Mouse (Mus musculus): ENCODE data around the gene Slc22a1.
"Not testable (repeated sequence)": the region's sequence is repeated elsewhere in the genome, so short reads cannot be mapped to it uniquely, and the experiment has no call there.

Slc22a1 gene

DNA sequence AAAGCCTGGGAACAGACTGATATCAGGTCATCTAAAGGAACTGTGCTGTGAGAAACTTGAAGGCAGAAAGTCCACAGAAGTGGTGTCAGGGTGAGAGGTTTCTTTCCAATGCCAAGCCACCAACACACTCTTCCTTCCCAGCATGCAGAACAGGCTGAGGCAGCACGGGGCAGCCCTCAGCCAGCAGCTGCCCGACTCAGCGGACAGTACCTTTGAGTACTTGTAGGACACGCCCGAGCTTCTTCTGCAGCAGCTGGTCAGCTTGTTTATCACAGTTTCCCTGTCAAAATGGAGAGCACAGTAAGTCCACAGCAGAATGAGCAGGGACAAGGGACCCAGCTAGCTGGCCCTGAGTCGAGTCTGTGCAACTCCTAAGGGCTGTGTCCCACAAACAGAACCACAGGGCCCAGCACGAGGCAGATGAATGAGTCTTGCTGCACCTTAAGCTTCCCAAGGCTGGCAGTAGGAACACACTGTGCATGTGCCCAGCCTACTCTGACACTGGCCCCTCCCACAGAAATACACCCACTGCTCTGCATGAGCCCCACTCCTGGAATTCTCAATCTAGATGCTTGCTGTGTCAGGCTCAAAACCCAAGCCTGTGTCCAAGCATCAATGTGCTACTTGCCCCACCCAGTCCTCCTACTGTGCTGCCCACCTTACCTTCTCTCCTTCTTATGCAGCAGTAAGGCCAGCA, 9.4 kb upstream of the Slc22a1 start:
- DNase-seq (ENCODE audit: extremely low spot score, low spot score): no peak

DNA sequence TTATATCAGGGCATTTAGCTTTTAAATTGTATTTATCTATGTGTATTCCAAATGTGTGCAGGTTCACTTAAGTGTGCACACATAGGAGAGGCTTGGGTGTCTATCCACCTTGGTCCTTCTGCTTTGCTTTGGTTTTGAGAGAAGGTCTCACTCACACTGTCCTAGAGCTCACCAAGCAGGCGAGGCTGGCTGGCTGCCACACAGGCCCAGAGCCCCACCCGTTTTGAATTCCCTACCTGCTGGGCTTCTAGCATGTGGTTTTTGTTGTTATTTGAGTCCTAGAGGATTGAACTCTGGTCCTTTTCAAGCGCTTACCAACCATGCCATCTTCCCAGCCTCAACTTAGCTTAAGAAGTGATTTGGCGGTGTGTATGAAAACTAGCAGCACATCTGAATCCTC, 8.8 kb upstream of the Slc22a1 start:
- no peak for DNase-seq (ENCODE audit: extremely low spot score, low spot score)

DNA sequence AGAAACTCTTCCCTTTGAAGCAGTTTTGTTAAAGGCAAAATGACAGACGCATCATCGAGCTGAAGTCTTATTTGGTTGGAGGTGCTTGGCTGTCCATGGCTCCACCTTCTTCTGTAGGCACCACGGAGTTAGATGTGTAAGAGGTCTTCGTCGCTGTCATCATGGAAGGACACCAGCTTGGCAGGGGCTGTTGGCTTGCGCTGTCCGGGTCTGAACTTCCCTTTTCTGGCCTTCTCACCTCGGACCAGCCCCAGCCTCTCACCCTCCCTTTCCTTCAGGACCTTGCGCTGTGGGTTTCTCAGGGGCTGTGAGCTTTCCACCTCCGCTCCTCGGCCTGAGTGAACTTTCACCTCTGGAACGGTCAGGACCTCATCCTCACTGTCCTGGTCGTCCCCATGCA, 8.0 kb upstream of the Slc22a1 start:
- no peak for DNase-seq (ENCODE audit: extremely low spot score, low spot score)

DNA sequence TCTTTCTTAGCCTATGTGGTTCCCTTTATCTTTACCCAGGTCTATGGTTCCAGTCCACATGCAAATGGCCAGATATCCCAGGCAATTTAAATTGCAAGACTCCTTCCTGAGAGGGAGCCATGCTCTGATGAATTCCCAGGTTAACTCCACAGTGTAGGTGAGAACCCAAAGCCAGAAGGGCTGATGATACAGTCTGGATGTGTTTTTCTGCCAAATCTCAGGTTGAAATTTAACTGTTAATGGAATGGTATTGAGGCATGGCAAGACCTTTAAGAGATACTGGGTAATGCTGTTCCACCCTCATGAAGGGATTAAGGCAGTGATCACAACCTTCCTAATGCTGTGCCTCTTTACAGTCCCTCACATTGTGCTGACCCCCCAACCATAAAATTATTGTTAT, 2.6 kb upstream of the Slc22a1 start:
- DNase-seq (ENCODE audit: extremely low spot score, low spot score): no peak

DNA sequence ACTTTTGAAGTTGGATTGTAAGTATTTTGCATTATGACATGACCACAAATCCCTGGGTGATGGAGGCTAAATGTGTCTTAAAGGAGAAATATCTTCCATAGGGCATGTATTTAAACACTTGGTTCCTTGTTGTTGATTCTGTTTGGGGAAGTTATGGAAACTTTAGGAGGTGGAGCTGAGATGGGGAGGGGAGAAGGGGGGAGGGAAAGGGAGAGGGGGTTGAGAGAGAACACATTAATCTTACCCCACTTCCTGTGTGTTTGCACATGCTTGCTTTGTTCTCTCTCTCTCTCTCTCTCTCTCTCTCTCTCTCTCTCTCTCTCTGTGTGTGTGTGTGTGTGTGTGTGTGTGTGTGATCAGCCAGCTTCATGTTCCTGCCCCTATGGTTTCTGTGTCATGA, 1.5 kb upstream of the Slc22a1 start:
- no peak for DNase-seq (ENCODE audit: extremely low spot score, low spot score)

DNA sequence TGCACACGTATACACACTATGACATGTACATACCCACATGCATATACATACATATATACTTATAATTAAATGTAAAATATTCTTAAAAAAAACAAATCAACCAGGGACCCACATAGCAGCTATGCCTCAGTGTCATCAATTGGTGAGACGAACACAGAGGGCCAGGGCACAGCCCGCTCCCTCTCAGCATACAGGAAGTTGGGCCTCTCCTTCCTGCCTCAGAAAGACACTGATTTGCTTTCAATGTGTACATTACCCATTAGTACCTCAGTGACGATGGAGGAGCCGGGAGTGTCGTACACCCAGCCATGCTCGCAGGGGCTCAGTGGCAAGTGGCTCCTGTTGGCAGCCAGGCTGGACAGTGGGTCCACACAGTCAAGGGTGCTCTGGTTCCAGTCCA, 649 bp downstream of the Slc22a1 start:
- not testable (repeated sequence) for DNase-seq (ENCODE audit: extremely low spot score, low spot score)

DNA sequence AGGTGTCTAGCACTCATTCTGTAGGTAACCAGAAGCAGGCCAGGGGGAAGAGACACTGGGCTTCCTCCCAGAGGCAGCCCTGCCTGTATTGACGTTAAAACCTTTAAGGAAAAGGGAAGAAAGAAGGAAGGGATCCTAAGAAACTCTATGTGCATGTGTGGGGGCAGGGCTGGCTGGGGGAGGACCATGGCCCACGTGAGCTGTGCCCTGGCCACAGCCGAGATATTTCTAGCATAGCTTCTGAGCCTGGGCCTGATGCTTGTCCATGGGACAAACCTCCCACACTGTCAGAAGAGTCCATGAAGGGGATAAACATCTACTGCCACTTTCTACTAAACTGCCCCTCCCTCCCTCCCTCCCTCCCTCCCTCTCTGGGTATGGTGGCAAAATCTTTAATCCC, 1.8 kb downstream of the Slc22a1 start:
- DNase-seq (ENCODE audit: extremely low spot score, low spot score): no peak

DNA sequence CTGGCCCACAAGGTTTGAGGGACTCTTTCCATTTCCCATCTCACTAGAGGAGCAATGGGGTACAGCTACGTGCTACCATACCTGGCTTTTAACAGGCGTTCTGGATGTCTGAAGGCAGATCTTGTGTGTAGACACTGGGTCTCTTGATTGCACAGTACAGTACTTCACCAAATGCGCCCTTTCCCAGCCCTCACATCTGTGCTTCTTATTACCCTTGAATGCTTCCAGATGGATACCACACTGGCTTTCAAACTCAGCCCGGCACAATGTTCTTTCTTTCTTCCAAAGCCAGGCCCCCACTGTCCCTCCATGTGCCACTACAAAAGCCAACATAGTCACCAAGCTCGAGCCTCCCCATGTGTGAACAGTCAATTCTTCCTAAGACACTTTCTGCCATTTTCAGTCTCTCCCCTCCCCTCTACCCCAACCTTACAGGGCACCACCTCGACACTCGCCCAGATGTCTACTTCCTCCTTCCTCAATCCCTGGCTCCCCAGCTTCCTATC, 3.3 kb downstream of the Slc22a1 start:
- DNase-seq (ENCODE audit: extremely low spot score, low spot score): peak; percentile 36

DNA sequence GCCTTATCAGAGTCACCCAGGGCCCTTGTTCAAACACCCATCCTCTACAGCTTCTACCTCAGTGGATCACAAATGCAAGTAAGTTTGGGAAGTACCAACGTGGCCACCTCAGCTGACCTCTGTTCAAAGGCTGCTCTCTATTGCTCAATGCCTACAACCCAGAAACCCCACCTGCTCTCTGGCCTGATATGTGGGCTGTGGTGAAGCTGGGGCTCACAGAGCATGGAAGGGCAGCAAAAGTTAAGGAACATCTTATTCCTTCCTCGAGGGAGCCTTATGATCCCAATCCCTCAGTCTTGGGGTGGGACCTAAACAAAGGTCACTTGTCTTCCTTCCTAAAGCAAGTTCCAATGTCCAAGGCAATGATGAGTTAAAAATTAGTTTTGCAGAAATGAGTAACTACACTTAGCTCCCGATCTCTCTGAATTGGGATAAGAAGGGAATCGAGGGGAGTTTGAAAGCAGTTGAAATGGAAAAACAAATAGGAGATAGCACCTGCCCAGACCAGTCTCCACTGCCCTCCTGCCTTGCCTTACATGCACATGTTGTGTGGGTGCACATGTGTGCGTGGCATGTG, 4.5 kb downstream of the Slc22a1 start:
- DNase-seq (ENCODE audit: extremely low spot score, low spot score): no peak

DNA sequence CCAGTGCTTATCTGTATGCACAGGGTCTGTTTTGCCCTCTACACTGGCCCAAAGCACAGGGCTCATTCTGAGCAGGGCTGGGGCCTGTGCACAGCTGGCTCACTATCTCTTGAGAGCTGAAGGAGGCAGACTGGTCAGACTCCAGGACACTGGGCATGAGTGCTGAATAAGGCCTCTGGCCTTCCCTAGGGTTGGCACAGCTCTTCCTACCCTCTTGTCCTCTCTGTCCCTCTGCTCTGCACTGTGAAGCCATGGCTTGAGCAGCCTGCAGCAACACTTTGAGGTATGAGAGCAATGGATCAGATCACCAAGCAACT, 6.3 kb downstream of the Slc22a1 start:
- DNase-seq (ENCODE audit: extremely low spot score, low spot score): no peak

DNA sequence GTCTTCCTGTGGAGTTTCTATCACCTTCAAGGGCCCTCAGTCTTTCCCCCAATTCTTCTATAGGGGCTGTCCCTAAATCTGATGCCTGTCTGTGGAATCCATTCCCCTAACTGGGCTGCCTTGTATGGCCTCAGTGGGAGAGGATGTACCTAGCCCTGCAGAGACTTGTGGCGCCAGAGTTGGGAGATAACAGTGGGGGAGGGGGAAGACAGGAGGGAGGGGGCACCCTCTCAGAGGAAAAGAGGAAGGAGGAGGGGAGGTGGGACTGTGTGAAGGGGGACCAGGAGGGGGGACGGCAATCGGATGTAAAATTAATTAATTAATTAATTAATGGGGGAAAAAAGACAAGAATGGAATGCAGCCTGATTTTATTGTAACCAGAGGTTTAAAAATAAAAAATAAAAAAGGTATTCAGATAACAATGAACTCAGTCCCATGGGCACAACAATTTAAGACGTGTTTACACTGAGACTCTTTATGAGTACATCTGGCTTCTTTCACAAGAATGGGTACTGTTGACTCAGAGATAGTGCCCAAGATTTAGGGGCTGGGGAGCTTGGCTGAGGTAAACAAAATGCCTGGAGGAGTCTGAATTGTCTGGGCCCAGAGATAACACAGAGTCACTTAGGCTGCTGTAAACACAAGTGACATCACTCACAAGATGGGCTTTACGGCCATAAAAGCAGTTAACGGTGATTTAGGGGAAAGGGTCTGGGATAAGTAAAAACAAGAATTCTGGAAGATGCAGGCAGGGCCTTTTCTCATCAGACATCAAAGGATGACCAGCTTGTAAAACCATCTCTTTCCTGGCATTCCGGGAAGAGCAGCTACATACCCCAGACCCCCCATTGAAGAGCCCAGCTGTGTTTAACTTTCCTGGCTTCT, 6.9 kb downstream of the Slc22a1 start:
- peak; percentile 42 for DNase-seq (ENCODE audit: extremely low spot score, low spot score)

DNA sequence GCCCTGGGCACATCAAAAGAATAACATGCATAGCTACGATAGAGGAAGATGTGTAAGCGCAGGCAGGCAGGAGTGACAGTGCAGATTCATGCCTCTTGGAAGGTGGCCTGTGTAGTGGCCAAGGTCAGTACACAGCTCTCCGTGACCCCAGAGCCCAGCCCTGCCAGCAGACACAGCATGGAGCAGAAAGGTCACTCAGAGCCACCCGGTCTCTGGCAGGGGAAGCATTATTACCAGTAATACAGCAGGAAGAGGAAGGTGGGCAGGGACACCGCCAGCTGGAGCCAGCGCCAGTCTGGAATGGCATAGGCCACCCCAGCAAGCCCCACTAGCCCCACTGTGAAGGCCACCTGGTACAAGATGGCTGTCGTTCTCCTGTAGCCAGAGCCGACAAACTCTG, 11.5 kb downstream of the Slc22a1 start:
- no peak for DNase-seq (ENCODE audit: extremely low spot score, low spot score)

DNA sequence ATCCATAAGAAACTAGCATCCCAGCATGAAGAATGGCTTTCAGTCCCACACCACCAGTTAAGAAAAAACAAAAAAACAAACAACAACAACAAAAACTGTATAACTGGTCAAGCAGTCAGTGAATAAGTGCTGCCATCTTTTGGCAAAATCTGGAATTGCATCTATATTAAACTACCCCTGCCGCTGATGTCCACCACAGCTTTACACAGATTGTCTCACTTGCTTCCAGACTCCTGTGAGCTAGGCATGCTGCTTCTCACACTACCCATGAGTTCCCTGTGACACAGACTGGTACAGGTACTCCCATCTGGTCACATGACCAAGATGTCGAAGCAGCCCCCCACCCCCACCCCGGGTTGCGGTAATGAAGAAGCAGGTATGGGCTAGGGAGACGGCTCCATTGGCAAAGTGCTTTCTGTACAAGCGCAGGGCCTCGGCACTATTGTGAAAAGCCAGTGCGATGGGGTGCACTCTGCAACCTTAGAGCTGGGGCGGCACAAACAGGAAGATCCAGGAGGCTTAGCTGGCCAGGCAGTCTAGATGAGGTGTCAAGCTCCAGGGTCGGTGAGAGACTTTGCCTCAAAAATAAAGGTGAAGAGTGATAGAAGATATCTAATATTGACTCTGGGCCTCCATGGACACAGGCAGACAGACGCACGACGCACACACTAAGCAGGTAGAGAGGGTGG, 14.9 kb downstream of the Slc22a1 start:
- DNase-seq (ENCODE audit: extremely low spot score, low spot score): peak; percentile 29

DNA sequence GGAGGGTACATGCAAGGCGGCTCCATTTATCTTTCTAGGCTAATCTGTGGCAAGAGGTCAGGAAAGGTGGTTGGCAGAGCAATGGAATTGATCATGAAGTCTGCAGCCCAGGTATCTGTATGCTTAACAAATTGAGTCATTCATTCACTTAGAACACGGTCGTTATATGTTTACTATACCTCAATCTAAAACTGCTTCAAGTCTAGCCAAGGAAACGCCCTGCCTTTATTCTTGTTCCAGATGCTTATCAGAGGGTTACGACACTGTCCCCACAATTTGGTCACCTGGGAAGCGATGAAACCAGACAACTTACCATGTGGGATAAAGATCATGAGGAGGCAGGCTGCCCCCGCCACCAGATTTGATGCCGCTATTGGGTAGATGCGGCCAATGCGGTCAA, 16.4 kb downstream of the Slc22a1 start:
- DNase-seq (ENCODE audit: extremely low spot score, low spot score): no peak

DNA sequence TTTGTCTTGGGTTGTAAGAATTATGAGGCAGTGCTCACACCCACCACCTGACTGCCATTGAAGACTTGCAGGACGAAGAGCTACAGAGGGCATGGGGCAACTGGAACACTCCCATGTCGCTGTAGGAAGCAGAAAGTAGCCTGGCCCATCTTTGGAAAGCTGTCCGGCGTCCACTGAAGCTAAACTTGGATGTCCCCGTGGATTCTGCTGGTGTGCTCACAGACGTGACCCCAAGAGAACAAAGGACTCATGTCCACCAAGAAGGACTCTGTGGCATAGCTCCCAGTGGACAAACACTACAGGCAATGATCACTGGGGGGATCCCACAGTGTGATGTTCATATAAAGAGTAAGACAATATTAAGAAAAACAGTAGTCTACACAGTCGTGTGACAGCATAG, 16.8 kb downstream of the Slc22a1 start:
- no peak for DNase-seq (ENCODE audit: extremely low spot score, low spot score)

DNA sequence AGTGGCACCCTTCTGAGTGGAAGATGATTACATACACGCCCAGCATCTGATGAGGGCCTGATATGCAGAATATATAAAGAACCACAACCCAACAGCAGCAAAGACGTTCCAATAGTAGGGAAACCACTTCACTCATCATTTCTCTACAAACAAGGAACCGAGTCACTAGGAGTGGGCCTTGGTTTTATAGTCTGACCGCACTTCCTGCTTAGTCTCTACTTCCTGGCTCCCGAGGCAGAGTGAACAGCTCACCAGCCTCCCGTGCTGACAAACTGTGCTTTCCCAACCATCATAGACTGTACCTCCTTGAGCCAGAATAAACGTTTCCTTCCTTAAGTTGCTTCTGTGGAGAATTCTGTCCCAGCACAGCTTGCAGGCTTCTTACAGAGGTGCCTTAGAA, 19.8 kb downstream of the Slc22a1 start:
- no peak for DNase-seq (ENCODE audit: extremely low spot score, low spot score)

DNA sequence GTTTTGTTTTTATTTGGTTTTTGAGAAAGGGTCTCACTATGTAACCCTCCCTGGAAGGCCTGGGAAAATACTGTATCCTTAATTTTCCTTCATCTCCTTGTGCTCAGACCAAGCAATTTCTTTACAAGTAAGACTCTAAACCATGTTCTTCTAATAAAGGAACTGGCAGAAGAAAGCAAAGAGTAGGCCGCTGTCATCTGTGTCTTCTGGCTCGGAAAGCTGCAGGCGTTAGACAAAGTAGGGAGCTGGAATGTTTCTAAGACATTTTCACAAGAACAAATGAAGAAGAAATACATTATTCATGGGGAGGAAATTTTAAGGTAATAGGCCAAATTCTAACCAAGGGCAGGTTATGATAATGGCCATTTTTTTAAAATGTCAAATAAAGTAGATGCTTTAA, 21.6 kb downstream of the Slc22a1 start:
- DNase-seq (ENCODE audit: extremely low spot score, low spot score): no peak

DNA sequence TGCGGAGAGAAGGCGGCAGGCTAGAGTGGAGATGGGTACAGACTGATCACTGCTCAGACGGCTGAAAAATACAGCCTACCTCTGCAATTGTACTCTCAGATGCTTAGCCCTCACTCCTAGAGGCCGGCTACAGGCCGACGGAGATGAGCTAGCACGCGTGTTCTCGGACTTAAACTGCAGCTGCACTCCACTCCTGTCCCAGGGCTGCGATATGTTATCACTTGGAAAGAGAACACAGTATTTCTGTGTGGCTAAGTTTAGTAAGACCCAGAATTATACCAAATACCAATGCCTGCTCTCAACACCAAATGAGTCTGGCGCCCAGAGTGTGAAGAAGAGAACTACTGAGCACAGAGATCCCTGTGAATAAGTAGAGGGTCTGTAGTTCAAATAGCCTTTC, 23.0 kb downstream of the Slc22a1 start:
- no peak for DNase-seq (ENCODE audit: extremely low spot score, low spot score)

DNA sequence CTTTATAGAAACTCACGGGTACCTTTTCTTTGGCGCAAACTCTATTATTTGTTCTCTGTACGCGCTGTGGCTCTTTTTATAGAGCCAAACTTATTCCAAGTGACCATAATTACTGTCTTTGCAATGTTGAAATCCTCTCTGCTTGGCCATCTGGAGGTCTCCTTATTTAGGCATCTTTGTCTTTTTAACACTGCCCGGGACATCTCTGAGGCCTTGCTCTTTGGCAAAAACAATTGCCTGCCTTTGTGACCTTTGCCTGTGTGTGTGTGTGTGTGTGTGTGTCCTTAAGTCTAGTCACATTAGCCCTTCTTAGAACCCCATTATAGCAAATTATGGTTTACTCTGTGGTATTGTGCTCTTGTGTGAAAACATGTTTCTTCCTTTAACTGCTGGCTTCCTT, 30.2 kb downstream of the Slc22a1 start:
- no peak for DNase-seq (ENCODE audit: extremely low spot score, low spot score)

DNA sequence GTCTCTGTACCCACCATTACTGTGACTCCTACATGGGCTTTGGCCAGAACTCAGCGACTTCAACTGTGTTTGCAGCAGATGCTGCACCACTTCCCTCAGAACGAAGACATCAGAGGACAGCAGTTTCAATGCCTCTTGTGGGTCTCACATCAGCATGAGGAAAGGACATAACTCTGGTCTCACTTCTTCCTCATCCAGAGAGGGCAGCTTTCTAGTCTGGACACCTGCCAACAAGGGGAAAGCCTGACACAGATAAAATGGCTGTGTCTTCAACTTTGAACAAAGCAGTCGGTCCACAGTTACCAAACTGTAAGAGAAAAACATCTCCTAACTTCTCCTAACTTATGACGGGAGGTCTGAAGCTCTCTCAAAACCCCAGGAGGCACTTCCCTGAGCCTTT, 34.5 kb downstream of the Slc22a1 start:
- no peak for DNase-seq (ENCODE audit: extremely low spot score, low spot score)

DNA sequence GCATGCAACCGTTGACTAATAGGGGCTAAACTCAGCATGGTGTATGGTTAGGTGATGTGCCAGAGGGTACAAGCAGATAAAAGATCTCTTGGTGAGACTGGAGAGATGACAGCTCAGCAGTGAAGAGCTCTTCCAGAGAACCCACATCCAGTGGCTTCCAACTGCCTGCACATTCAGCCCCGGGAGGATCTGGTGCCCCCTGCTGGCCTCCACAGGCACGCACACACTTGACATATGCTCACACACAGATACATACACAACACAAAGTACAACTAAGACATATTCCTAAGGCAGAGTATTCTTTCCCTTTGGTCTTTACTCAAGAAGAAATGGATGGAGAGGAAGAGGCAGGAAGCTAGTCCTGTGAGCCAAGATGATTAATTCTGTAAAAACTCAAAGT, 36.0 kb downstream of the Slc22a1 start:
- no peak for DNase-seq (ENCODE audit: extremely low spot score, low spot score)

DNA sequence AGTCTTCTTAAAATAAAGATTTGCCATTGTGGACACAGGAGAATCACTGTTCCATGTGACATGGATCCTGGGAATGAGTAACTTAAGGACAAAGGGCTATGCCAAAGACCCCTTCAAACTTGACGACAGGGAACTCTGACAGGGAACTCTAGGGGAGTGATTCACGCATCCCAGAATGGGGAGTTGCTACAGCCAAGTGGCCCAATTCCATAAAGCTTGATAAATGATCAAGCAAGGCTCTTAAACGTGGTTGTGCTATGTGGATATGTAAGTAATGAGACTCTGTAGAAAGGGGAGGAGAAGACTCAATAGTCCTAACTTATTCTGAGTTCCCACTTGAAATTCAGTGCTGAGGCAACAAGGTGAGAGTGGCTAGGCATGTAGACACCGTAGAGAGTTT, 40.8 kb downstream of the Slc22a1 start:
- no peak for DNase-seq (ENCODE audit: extremely low spot score, low spot score)

All from neural tube, embryonic 10.5 days (tissue).